Mouse (Mus musculus) intestine, postnatal 0 days (tissue): Measurements from ENCODE around the gene Syn1. TPM values are rescaled to one million over a fixed set of nuclear protein-coding genes. Genes with fewer than 3 reads are reported as not detected.

ENCODE experiments used
- ATAC-seq: fragments of 200-750 bp; cut with Nextera tagmentation; 2 replicates; pipeline ENCODE4 v1.8.0; 2017; ENCODE audit warnings: mild to moderate bottlenecking, moderate TSS enrichment, moderate library complexity
- H3K27ac ChIP-seq: fragments of 300-500 bp; sonication (generic); 2 replicates; pipeline ENCODE4 v1.5.1; 2014; ENCODE audit warnings: mild to moderate bottlenecking, low read depth, low read length, moderate library complexity
- H3K27me3 ChIP-seq: fragments of 300-500 bp; sonication (generic); replicated peaks from 2 replicates; pipeline ENCODE4 v1.6.1; 2014; ENCODE audit warnings: low read length, mixed read lengths; ENCODE audit not compliant: control insufficient read depth, insufficient read depth
- H3K36me3 ChIP-seq: fragments of 300-500 bp; sonication (generic); 2 replicates; pipeline ENCODE4 v1.6.1; 2014; ENCODE audit warnings: mild to moderate bottlenecking, moderate library complexity; ENCODE audit not compliant: control insufficient read depth, insufficient read depth
- H3K4me1 ChIP-seq: fragments of 300-500 bp; sonication (generic); replicated peaks from 2 replicates; pipeline ENCODE4 v1.6.1; 2014; ENCODE audit warnings: antibody characterized with exemption, low read length, mixed read lengths; ENCODE audit not compliant: control insufficient read depth, insufficient read depth
- H3K4me2 ChIP-seq: fragments of 300-500 bp; sonication (generic); replicated peaks from 2 replicates; pipeline ENCODE4 v1.6.1; 2014; ENCODE audit warnings: low read depth, mild to moderate bottlenecking, moderate library complexity
- H3K4me3 ChIP-seq: fragments of 300-500 bp; sonication (generic); 2 replicates; pipeline ENCODE4 v1.5.1; 2014; ENCODE audit warnings: low read depth, low read length
- H3K9ac ChIP-seq: fragments of 300-500 bp; sonication (generic); 2 replicates; pipeline ENCODE4 v1.6.1; 2014; ENCODE audit warnings: mild to moderate bottlenecking, low read depth, low read length
- H3K9me3 ChIP-seq: fragments of 300-500 bp; sonication (generic); 2 replicates; pipeline ENCODE4 v1.6.1; 2016; ENCODE audit warnings: mixed run types; ENCODE audit not compliant: control insufficient read depth
- CTCF ChIP-seq: sonication (generic); IDR thresholded peaks from 2 replicates; pipeline ENCODE4 v1.5.1; 2016; ENCODE audit warnings: low read depth, mild to moderate bottlenecking, control low read depth, antibody characterized with exemption, moderate library complexity
- WGBS: fragments of 180-500 bp; shearing (Covaris S2); extraction: QIAGEN DNeasy Blood & Tissue Kit; methylation state at CpG from one replicate; pipeline ENCODE4 v1.1.7; 2014; 5-methylcytosine and 5-hydroxymethylcytosine counted together
- polyA plus RNA-seq: library from polyadenylated mRNA; unstranded; fragments of >200 nt; fragmentation: Nextera tagmentation; extraction: Ambion mirVana; gene quantifications from 2 replicates; pipeline ENCODE4 v1.2.1, GENCODE M21; 2015

Syn1 gene
- polyA plus RNA-seq, 1 experiment from 2014 or later: 2.1 TPM

DNA sequence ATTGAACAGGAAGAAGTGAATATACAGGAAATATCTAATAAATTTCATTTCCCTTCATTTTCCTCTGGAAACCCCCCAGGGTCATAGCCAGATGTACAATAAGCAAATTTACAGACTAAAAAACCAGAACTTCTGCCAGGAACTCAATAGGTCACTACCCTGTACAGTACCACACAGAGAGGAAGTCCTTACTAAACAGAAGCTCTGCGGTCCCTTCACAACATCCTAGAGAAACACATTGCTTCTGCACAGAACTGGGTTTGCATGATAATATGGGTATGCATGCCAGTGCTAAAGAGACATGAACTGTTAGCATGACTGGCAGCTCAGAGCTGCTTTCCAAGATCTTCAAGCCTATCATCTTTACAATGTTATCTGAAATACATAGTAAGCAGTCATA, 9.1 kb upstream of the Syn1 start:
- WGBS: 85% methylated on average over 1 of the region's 1 CpGs
- Histone ChIP-seq H3K27me3 (no peaks in the 10 kb centered on the region), H3K9ac (no peak overlapping the region), H3K9me3 (no peaks in the 10 kb centered on the region), H3K4me2 (no peak overlapping the region), H3K36me3 (peaks cover 5% of the 10 kb centered on the region; the same call in 1 of the 2 replicates), H3K4me1 (no peaks in the 10 kb centered on the region), H3K27ac (no peak overlapping the region), H3K4me3 (no peak overlapping the region)
- no peak for ATAC-seq
- no peak for TF ChIP-seq CTCF

DNA sequence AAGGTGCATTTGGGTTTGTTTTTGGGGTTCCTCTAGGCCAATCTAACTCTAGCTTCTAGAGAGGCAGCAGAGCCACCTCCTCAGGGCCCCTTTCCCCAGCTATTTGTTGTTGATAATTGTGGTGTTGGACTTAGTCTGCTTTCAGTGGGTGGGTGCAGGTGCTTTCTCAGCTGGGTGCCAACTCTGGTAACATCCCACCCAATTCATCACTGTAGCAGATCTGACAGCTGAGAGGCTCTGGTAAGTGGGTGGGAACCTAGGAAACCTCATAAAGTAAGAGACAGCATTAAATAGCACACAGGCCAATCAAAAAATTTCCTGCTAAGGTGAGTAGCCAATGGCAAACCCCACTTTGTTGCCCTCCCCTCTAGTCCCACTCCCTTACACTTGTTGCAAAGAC, 4.2 kb upstream of the Syn1 start:
- Histone ChIP-seq H3K27ac (no peak overlapping the region), H3K4me2 (no peak overlapping the region), H3K36me3 (peaks cover 5% of the 10 kb centered on the region; the same call in 1 of the 2 replicates), H3K9me3 (no peaks in the 10 kb centered on the region), H3K4me1 (no peaks in the 10 kb centered on the region), H3K4me3 (no peak overlapping the region), H3K9ac (no peak overlapping the region), H3K27me3 (no peaks in the 10 kb centered on the region; the same call in 1 of the 2 replicates)
- no peak for ATAC-seq
- no peak for TF ChIP-seq CTCF

DNA sequence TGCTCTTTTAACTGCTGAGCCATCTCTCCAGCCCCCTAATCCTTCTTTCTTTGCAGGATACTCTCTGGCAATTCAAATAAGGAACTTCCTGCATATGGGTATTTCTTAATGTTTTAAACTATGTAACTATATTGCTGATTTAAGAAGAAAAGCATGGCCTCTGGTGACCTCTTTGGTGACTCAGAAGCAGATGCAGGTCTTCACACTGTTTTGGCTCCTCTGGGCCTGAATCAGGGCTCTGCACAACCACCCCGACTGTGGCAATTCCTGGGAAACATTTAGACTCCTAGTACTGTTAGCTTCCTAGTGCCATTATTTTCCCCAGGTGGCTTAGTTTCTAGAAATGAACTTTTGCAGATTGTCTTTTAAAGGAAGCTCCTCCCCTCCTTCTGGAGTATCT, 2.7 kb upstream of the Syn1 start:
- Histone ChIP-seq H3K9ac (no peak overlapping the region), H3K27ac (no peak overlapping the region)
- 86% methylated on average over 1 of the region's 1 CpGs for WGBS

DNA sequence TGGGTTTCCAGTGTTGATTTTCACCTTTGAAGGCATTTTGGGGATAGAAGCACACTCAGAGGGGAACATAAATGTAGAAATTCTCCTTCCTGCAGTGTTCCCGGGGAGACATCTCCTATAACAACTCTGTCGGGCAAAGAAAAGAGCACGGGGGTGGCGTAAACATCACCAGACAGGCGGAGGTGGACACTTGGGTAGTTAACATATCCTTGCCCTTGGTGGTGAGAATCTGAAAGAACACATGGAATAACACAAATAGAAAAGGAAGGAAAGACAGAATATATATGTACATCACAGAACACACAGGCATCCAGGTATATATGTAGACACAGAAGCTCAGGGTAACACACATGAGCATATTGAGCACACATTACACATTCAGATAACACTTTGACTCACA, 562 bp upstream of the Syn1 start:
- no peaks in the 10 kb centered on the region for H3K4me1 ChIP-seq
- TF ChIP-seq CTCF: no peak
- no peaks in the 10 kb centered on the region for H3K36me3 ChIP-seq
- H3K27ac ChIP-seq: no peak overlapping the region
- WGBS: 48% methylated on average over 5 of the region's 5 CpGs
- no peaks in the 10 kb centered on the region; the same call in 1 of the 2 replicates for H3K27me3 ChIP-seq
- H3K4me2 ChIP-seq: peak overlapping the region; percentile 72
- no peaks in the 10 kb centered on the region for H3K9me3 ChIP-seq
- ATAC-seq: no peak
- no peak overlapping the region for H3K4me3 ChIP-seq
- H3K9ac ChIP-seq: no peak overlapping the region

More for the DNA sequence above, 2.7 kb upstream of the Syn1 start:
- Histone ChIP-seq H3K4me2 (no peak overlapping the region), H3K36me3 (peaks cover 5% of the 10 kb centered on the region; the same call in 1 of the 2 replicates), H3K4me1 (no peaks in the 10 kb centered on the region), H3K27me3 (no peaks in the 10 kb centered on the region; the same call in 1 of the 2 replicates), H3K9me3 (no peaks in the 10 kb centered on the region), H3K4me3 (no peak overlapping the region)
- TF ChIP-seq CTCF: no peak
- ATAC-seq: no peak

DNA sequence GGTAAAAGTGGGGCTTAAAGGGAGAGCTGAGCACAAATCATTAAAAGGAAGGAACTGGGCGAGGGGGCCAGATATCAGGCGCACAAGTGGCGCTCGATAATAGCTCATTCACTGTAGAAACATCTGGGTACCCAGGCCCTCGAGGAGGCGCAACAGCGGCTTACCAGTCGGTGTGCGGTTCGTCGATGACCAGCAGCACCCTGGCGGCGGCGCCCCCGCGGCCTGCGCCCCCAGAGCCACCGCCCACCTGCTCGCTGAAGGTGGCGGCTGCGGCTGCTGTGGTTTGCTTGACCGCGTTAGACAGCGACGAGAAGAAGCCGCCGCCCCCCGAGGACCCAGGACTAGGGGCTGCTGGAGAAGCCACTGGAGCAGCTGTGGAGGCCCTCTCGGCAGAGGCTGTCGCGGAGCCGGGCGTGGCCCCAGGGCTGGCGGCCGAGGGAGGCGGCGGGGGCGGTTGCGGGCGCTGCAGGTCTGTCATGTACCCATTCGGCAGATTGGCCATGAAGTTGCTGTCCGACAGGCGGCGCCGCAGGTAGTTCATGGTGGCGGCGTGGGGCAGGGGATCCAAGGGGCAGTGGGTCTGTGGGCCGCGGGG, 458 bp downstream of the Syn1 start:
- ATAC-seq: peak; percentile 25; the same call in 1 of the 2 replicates
- Histone ChIP-seq H3K27ac (no peak overlapping the region), H3K9me3 (no peaks in the 10 kb centered on the region), H3K4me2 (peak overlapping the region; percentile 72), H3K4me3 (peak overlapping the region; percentile 38), H3K36me3 (no peaks in the 10 kb centered on the region), H3K27me3 (no peaks in the 10 kb centered on the region; the same call in 1 of the 2 replicates), H3K9ac (no peak overlapping the region), H3K4me1 (no peaks in the 10 kb centered on the region)
- WGBS: 24% methylated on average over 45 of the region's 49 CpGs
- TF ChIP-seq CTCF: no peak

DNA sequence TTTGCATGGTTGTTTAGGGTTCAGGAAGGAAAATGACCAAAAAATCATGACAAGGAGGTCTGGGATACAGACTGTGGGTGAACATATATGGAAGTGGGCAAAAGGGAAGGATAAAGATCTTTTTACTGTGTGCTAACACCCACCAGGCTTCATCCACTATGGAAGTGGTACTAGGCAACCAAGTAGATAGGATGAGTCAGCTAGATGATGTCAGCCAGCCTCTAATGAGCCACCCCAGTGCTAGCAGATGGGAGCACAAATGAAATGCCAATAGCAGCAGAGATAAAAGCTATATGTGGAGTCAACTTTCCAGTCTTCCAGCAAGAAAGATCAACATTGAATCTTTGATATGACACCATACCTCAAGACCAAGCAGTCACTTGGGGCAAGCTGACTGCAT, 5.7 kb downstream of the Syn1 start:
- no peak overlapping the region for H3K9ac ChIP-seq
- H3K4me3 ChIP-seq: no peak overlapping the region
- no peak overlapping the region for H3K4me2 ChIP-seq
- no peaks in the 10 kb centered on the region for H3K27me3 ChIP-seq
- H3K9me3 ChIP-seq: no peaks in the 10 kb centered on the region
- no peak for TF ChIP-seq CTCF
- no peak for ATAC-seq
- no peaks in the 10 kb centered on the region for H3K4me1 ChIP-seq
- no peaks in the 10 kb centered on the region for H3K36me3 ChIP-seq
- no peak overlapping the region for H3K27ac ChIP-seq
